Mouse (Mus musculus) MEL (cell line): ENCODE results near the gene Ube2h. TPM values are rescaled to one million over a fixed set of nuclear protein-coding genes. Genes with fewer than 3 reads are reported as not detected.

Source experiments
- DNase-seq: peaks from one replicate; pipeline ENCODE4 v3.0.0; 2011; ENCODE audit warnings: low read depth, low spot score
- H3K27ac ChIP-seq: 2 replicates; pipeline ENCODE4 v1.5.1; 2012; ENCODE audit warnings: low read depth, mild to moderate bottlenecking, control low read depth, low read length, moderate library complexity; ENCODE audit not compliant: control insufficient read depth
- H3K27me3 ChIP-seq, 2 experiments: fragments of 150-350 bp in 1 of 2; sonication (generic) in 1 of 2; 2 replicates each; pipeline ENCODE4 v1.6.1; 2012; ENCODE audit warnings: low read length in 2 of 2, mild to moderate bottlenecking in 2 of 2, improper control_type of control experiment in 1 of 2, moderate library complexity in 1 of 2; ENCODE audit not compliant: insufficient read depth in 2 of 2, control insufficient read depth in 1 of 2
- H3K36me3 ChIP-seq, 2 experiments: 2 replicates each; pipeline ENCODE4 v1.6.1; 2012 to 2014; ENCODE audit warnings: low read length in 2 of 2, improper control_type of control experiment in 1 of 2, inconsistent platforms in 1 of 2, mild to moderate bottlenecking in 1 of 2; ENCODE audit not compliant: insufficient read depth in 2 of 2, control insufficient read depth in 1 of 2
- H3K4me1 ChIP-seq, 2 experiments: fragments of 150-350 bp in 1 of 2; sonication (generic) in 1 of 2; 2 replicates each; pipeline ENCODE4 v1.6.1; 2012; ENCODE audit warnings: low read length in 2 of 2, improper control_type of control experiment in 1 of 2, mild to moderate bottlenecking in 1 of 2; ENCODE audit not compliant: insufficient read depth in 2 of 2, control insufficient read depth in 1 of 2
- H3K4me3 ChIP-seq, 2 experiments: fragments of 150-350 bp in 1 of 2; sonication (generic) in 1 of 2; 2 replicates each; pipeline ENCODE4 v1.5.1; 2012; ENCODE audit warnings: low read depth in 2 of 2, low read length in 2 of 2, mild to moderate bottlenecking in 2 of 2, moderate library complexity in 2 of 2, control low read depth in 1 of 2, improper control_type of control experiment in 1 of 2; ENCODE audit not compliant: control insufficient read depth in 1 of 2, insufficient read depth in 1 of 2
- H3K79me2 ChIP-seq: 2 replicates; pipeline ENCODE4 v1.6.1; 2012; ENCODE audit warnings: mild to moderate bottlenecking, low read length, moderate library complexity; ENCODE audit not compliant: control insufficient read depth, poor library complexity, insufficient read depth
- H3K9ac ChIP-seq: 2 replicates; pipeline ENCODE4 v1.6.1; 2012; ENCODE audit warnings: low read depth, mild to moderate bottlenecking, control low read depth, low read length, moderate library complexity; ENCODE audit not compliant: control insufficient read depth, poor library complexity, severe bottlenecking
- H3K9me3 ChIP-seq: fragments of 150-350 bp; sonication (generic); replicated peaks from 2 replicates; pipeline ENCODE4 v1.6.1; 2012; ENCODE audit warnings: mild to moderate bottlenecking, low read length, improper control_type of control experiment, moderate library complexity; ENCODE audit not compliant: insufficient read depth
- CHD1 ChIP-seq: IDR thresholded peaks from 2 replicates; pipeline ENCODE4 v1.6.1; 2012; ENCODE audit warnings: low read depth, mild to moderate bottlenecking, inconsistent platforms, low read length, improper control_type of control experiment
- E2F4 ChIP-seq: IDR thresholded peaks from 2 replicates; pipeline ENCODE4 v1.6.1; 2011; ENCODE audit warnings: low read depth, low read length, improper control_type of control experiment, borderline replicate concordance
- ETS1 ChIP-seq: IDR thresholded peaks from 2 replicates; pipeline ENCODE4 v1.6.1; 2012; ENCODE audit warnings: low read depth, mild to moderate bottlenecking, inconsistent platforms, low read length, improper control_type of control experiment, moderate library complexity
- GABPA ChIP-seq: IDR thresholded peaks from 2 replicates; pipeline ENCODE4 v1.6.1; 2012; ENCODE audit warnings: low read depth, mild to moderate bottlenecking, inconsistent platforms, low read length, improper control_type of control experiment, moderate library complexity
- KAT2A ChIP-seq: conservative IDR thresholded peaks from 2 replicates; pipeline ENCODE4 v1.6.1; 2012; ENCODE audit warnings: low read depth, low read length, improper control_type of control experiment, inconsistent platforms
- MAFK ChIP-seq: IDR thresholded peaks from 2 replicates; pipeline ENCODE4 v1.6.1; 2011; ENCODE audit warnings: low read depth, mild to moderate bottlenecking, low read length, improper control_type of control experiment, borderline replicate concordance
- MAZ ChIP-seq: IDR thresholded peaks from 2 replicates; pipeline ENCODE4 v1.6.1; 2012; ENCODE audit warnings: low read depth, mild to moderate bottlenecking, inconsistent platforms, low read length, improper control_type of control experiment
- MXI1 ChIP-seq: IDR thresholded peaks from 2 replicates; pipeline ENCODE4 v1.6.1; 2011; ENCODE audit warnings: mild to moderate bottlenecking, low read depth, low read length, improper control_type of control experiment
- MYB ChIP-seq: IDR thresholded peaks from 2 replicates; pipeline ENCODE4 v1.6.1; 2011; ENCODE audit warnings: mild to moderate bottlenecking, low read depth, low read length, improper control_type of control experiment
- MYC ChIP-seq: IDR thresholded peaks from 2 replicates; pipeline ENCODE4 v1.6.1; 2011; ENCODE audit warnings: low read depth, mild to moderate bottlenecking, low read length, improper control_type of control experiment, moderate library complexity
- POLR2A ChIP-seq, 2 experiments: IDR thresholded peaks; 2 replicates each; pipeline ENCODE4 v1.6.1; 2011 to 2012; ENCODE audit warnings: low read length in 2 of 2, mild to moderate bottlenecking in 2 of 2, control low read depth in 1 of 2, improper control_type of control experiment in 1 of 2, low read depth in 1 of 2, moderate library complexity in 1 of 2; ENCODE audit not compliant: control insufficient read depth in 1 of 2, insufficient read depth in 1 of 2, poor library complexity in 1 of 2
- POLR2AphosphoS2 ChIP-seq: IDR thresholded peaks from 2 replicates; pipeline ENCODE4 v1.6.1; 2011; ENCODE audit warnings: low read length, improper control_type of control experiment
- POLR2AphosphoS5 ChIP-seq: IDR thresholded peaks from 2 replicates; pipeline ENCODE4 v1.6.1; 2012; ENCODE audit warnings: low read depth, borderline replicate concordance, mild to moderate bottlenecking, inconsistent platforms, low read length, moderate library complexity, mixed read lengths
- TCF12 ChIP-seq: IDR thresholded peaks from 2 replicates; pipeline ENCODE4 v1.6.1; 2014; ENCODE audit warnings: low read depth, mild to moderate bottlenecking, inconsistent platforms, low read length, improper control_type of control experiment, moderate library complexity
- ZC3H11A ChIP-seq: IDR thresholded peaks from 2 replicates; pipeline ENCODE4 v1.6.1; 2012; ENCODE audit warnings: low read depth, mild to moderate bottlenecking, inconsistent platforms, low read length, improper control_type of control experiment
- ZKSCAN1 ChIP-seq: IDR thresholded peaks from 2 replicates; pipeline ENCODE4 v1.6.1; 2012; ENCODE audit warnings: low read depth, mild to moderate bottlenecking, inconsistent platforms, low read length, improper control_type of control experiment, moderate library complexity
- ZNF384 ChIP-seq: IDR thresholded peaks from 2 replicates; pipeline ENCODE4 v1.6.1; 2012; ENCODE audit warnings: low read depth, mild to moderate bottlenecking, inconsistent platforms, low read length, improper control_type of control experiment
- polyA plus RNA-seq, 2 experiments: library from polyadenylated mRNA; stranded (reverse) in 1 of 2; unstranded in 1 of 2; fragments of >175 nt in 1 of 2; fragments of >200 nt in 1 of 2; gene quantifications; 2 replicates each; pipeline versions ENCODE4 v1.2.1 to v1.2.4; 2012; ENCODE audit warnings: low replicate concordance in 2 of 2, low read depth in 1 of 2; ENCODE audit not compliant: insufficient read length in 2 of 2, insufficient read depth in 1 of 2, missing spikeins in 1 of 2
- total RNA-seq: library from RNA; depleted of rRNA; stranded (reverse); fragments of 300-350 nt; gene quantifications from 2 replicates; pipeline ENCODE4 v1.2.3, GENCODE M21; 2012

Gene Ube2h
- total and polyA plus RNA-seq, 3 experiments, result 4.2 to 7.4 TPM; not detected in 1

DNA sequence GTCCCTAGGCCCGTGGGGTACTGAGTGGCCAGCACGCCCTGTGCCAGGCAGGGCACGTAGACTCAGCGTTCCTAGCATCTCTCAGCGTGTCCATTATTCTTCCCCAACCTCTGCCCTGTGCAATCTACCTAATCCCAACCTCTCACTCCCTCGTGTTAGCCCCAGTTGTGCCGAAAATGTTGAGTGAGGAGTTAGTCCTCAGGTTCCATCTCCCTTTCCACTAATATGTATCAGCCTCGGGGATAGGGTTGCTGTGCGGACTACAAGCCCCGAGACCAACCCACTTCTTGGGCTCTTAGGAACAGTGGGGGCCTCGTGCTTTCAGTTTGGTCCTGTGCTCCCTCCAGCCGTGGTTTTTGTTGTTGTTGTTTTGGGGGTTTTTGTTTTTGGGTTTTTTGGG lies 127.8 kb downstream of the Ube2h start:
- DNase-seq, result no peak
- H3K9ac ChIP-seq, result no peak overlapping the region
- TF ChIP-seq MAFK (no peak), ZC3H11A (no peak), POLR2AphosphoS2 (no peak), MYC (no peak), KAT2A (no peak), POLR2A (IDR thresholded peaks at IDR 0.05; ENCODE audit: control insufficient read depth in 1 of 2, insufficient read depth in 1 of 2, low read depth in 1 of 2, low read length in 2 of 2, poor library complexity in 1 of 2) (no peak), POLR2AphosphoS5 (no peak), TCF12 (no peak), MXI1 (no peak), ETS1 (no peak), GABPA (no peak)
- TF ChIP-seq, all 39 proteins: peak for 0
- no peaks in the 10 kb centered on the region; the same call in 1 of the 2 replicates for H3K79me2 ChIP-seq
- H3K27me3 ChIP-seq, result peaks cover 1 to 2% of the 10 kb centered on the region in 2 experiments; a peak in 2 of 4 replicates
- no peak overlapping the region for H3K4me3 ChIP-seq
- H3K4me1 ChIP-seq, result peaks cover 0 to 6% of the 10 kb centered on the region in 2 experiments; a peak in 2 of 4 replicates
- no peak overlapping the region for H3K27ac ChIP-seq
- no peaks in the 10 kb centered on the region for H3K9me3 ChIP-seq
- H3K36me3 ChIP-seq, result no peaks in the 10 kb centered on the region

DNA sequence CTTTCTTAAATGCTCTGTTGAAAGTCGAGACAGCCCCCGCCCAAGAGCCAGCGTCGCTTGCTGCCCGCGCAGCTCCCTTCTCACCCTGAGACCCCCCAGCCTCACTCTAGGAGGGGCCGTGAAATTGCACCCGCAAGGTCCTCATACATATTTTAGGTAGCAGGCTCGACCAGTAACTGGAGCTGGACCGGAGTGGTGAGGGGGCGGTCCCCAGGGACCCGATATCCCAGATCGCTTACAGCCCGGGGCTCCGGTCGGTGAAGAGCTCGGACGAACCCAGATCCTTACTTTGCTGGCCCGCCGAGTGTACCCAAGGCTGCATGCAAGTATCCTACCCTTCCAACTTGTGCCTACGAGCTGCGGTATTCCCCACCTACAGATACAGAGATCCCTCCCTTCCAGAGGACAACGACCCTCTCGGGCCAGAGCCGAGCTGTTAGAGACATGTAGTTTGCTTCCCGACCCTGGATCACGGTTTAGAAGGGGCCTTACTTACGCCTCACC lies 128.4 kb downstream of the Ube2h start:
- H3K27ac ChIP-seq, result no peak overlapping the region
- no peaks in the 10 kb centered on the region for H3K36me3 ChIP-seq
- no peak for DNase-seq
- H3K79me2 ChIP-seq, result no peaks in the 10 kb centered on the region; the same call in 1 of the 2 replicates
- no peak for TF ChIP-seq CHD1
- no peak for TF ChIP-seq ZKSCAN1
- no peak for TF ChIP-seq E2F4
- TF ChIP-seq POLR2AphosphoS5, result no peak
- TF ChIP-seq ZNF384, result no peak
- no peak for TF ChIP-seq ETS1
- TF ChIP-seq MYB, result no peak
- TF ChIP-seq ZC3H11A, result no peak
- TF ChIP-seq KAT2A, result no peak
- TF ChIP-seq MAZ, result no peak
- TF ChIP-seq, all 39 proteins: peak for 0
- H3K27me3 ChIP-seq, result no peaks in the 10 kb centered on the region
- peaks cover 0 to 6% of the 10 kb centered on the region in 2 experiments; a peak in 2 of 4 replicates for H3K4me1 ChIP-seq
- no peak overlapping the region for H3K9ac ChIP-seq
- H3K9me3 ChIP-seq, result no peaks in the 10 kb centered on the region
- no peak overlapping the region for H3K4me3 ChIP-seq
